Mouse (Mus musculus) brain, embryonic 14.5 days (tissue): ENCODE measurements around the gene 4930404H24Rik. TPM values are rescaled to one million over a fixed set of nuclear protein-coding genes. Genes with fewer than 3 reads are reported as not detected.

ENCODE experiments used
- DNase-seq: peaks from one replicate; pipeline ENCODE4 v3.0.0-alpha.2; 2011; ENCODE audit warnings: low read depth
- CTCF ChIP-seq: fragments of 200-500 bp; IDR thresholded peaks from 2 replicates; pipeline ENCODE4 v1.5.1; 2012; ENCODE audit warnings: inconsistent platforms, mild to moderate bottlenecking, moderate library complexity, borderline replicate concordance; ENCODE audit not compliant: insufficient read depth, insufficient read length; ENCODE audit errors: extremely low read depth
- POLR2A ChIP-seq: fragments of 200-500 bp; IDR thresholded peaks from 2 replicates; pipeline ENCODE4 v1.6.1; 2012; ENCODE audit warnings: mild to moderate bottlenecking, inconsistent platforms, borderline replicate concordance; ENCODE audit not compliant: poor library complexity, insufficient read depth, insufficient read length, severe bottlenecking; ENCODE audit errors: extremely low read depth
- polyA plus RNA-seq: library from polyadenylated mRNA; depleted of rRNA; stranded (reverse); fragments of >200 nt; gene quantifications from 2 replicates; pipeline ENCODE4 v1.2.3, GENCODE M21; 2012

Gene 4930404H24Rik
- polyA plus RNA-seq, 1 experiment: not detected

GRCm38 (mm10) chr2:153515582-153515981 lies 23.0 kb downstream of the 4930404H24Rik start:
- TF ChIP-seq CTCF (no peak), POLR2A (no peak)
- no peak for DNase-seq

- 0 out of 2 replicates have a peak, but pooled peaks have one; percentile 11 for TF ChIP-seq CTCF
- no peak for TF ChIP-seq POLR2A
- DNase-seq: no peak
These were observed 24.4 kb downstream of the 4930404H24Rik start for GRCm38 (mm10) chr2:153516961-153517360.

- DNase-seq: no peak
- TF ChIP-seq POLR2A (no peak), CTCF (no peak)
These were observed 27.5 kb downstream of the 4930404H24Rik start for GRCm38 (mm10) chr2:153520057-153520456.

- TF ChIP-seq POLR2A (no peak), CTCF (no peak)
- peak; percentile 68 for DNase-seq
These were observed 29.7 kb downstream of the 4930404H24Rik start for GRCm38 (mm10) chr2:153522270-153522669.

GRCm38 (mm10) chr2:153523143-153523542 lies 30.6 kb downstream of the 4930404H24Rik start:
- DNase-seq: no peak
- TF ChIP-seq POLR2A: no peak
- TF ChIP-seq CTCF: no peak

GRCm38 (mm10) chr2:153523656-153524055 lies 31.1 kb downstream of the 4930404H24Rik start:
- TF ChIP-seq POLR2A (no peak), CTCF (no peak)
- DNase-seq: no peak

GRCm38 (mm10) chr2:153524727-153525126 lies 32.1 kb downstream of the 4930404H24Rik start:
- TF ChIP-seq CTCF: no peak
- DNase-seq: no peak

GRCm38 (mm10) chr2:153525906-153526311 lies 33.3 kb downstream of the 4930404H24Rik start:
- TF ChIP-seq POLR2A: no peak
- TF ChIP-seq CTCF: no peak
- no peak for DNase-seq

GRCm38 (mm10) chr2:153526850-153527530 lies 34.4 kb downstream of the 4930404H24Rik start:
- DNase-seq: no peak
- TF ChIP-seq POLR2A (no peak), CTCF (no peak)

- peak; percentile 82 for DNase-seq
These were observed 35.3 kb downstream of the 4930404H24Rik start for GRCm38 (mm10) chr2:153527580-153528531.

GRCm38 (mm10) chr2:153528571-153529364 lies 36.2 kb downstream of the 4930404H24Rik start:
- DNase-seq: peak; percentile 76
- TF ChIP-seq POLR2A (0 out of 2 replicates have a peak, but pooled peaks have one; percentile 23), CTCF (no peak)

More at GRCm38 (mm10) chr2:153527580-153528531, 35.3 kb downstream of the 4930404H24Rik start:
- TF ChIP-seq POLR2A: peak; percentile 81
- TF ChIP-seq CTCF: no peak

GRCm38 (mm10) chr2:153529365-153529781 lies 36.8 kb downstream of the 4930404H24Rik start:
- TF ChIP-seq POLR2A (no peak), CTCF (no peak)
- peak; percentile 56 for DNase-seq

GRCm38 (mm10) chr2:153529931-153530766 lies 37.6 kb downstream of the 4930404H24Rik start, which contains the start of gene Nol4l:
Nol4l (minus strand) TSS chr2:153529971.
- TF ChIP-seq POLR2A (no peak), CTCF (no peak)
- DNase-seq: peak; percentile 56
